Mouse (Mus musculus): ENCODE measurements around the gene Atrn.

DNA sequence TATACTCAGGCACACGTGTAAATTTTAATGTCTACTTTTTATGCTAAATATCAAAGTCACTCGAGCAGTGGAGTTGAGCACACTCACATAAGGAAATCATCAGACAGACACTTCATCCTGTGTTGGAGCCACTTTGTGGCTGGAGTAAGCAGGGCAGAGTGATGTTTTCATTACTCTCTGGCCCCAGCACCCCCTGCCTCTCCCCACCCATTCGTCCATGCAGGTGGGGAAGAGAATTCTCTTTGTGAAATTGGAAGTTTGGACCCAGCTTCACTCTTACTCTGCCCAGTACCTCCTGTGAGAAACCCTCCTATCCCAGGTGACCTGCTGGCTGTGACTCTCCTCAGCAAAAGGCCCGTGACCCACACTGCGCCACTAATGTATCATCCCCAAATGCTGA is 132.4 kb downstream of the Atrn start:
- no peak for TF ChIP-seq CTCF (IDR thresholded peaks at IDR 0.05; ENCODE audit: borderline replicate concordance, insufficient read depth, low read depth, low read length)
- no peak for TF ChIP-seq POLR2A (IDR thresholded peaks at IDR 0.05; ENCODE audit: borderline replicate concordance, insufficient read depth, low read length)
